Mouse (Mus musculus): ENCODE data around the gene Pde6g. TPM values are rescaled to one million over a fixed set of nuclear protein-coding genes. Genes with fewer than 3 reads are reported as not detected.

Pde6g gene
- polyA plus RNA-seq, 1 experiment from 2014 or later = not detected

DNA sequence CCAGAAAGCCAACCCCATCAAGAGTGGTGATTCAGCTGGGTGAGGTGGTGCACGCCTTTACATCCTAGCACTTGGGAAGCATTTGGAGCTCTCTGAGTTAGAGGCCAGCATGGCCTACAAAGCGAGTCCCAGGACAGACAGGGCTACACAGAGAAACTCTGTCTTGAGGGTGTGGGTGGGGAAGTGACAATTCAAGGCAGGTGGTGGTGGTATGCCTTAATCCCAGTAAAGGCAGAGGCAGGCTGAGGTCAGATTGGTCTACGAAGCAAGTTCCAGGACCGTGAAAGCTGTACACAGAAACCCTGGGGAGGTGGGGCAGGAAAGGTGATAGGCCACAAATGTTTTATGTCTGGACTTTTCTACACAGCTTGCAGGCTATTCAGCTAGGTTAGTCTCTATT, 1.7 kb upstream of the Pde6g start:
- H3K4me1 ChIP-seq (ENCODE audit: insufficient read depth, low read depth, low read length) = peaks cover 5% of the 10 kb centered on the region; the same call in 1 of the 2 replicates
- no peak overlapping the region for H3K27ac ChIP-seq (ENCODE audit: low read length)
- TF ChIP-seq CTCF (IDR thresholded peaks at IDR 0.05) (no peak), EP300 (IDR thresholded peaks at IDR 0.05) (no peak)
- H3K9ac ChIP-seq (replicated peaks; ENCODE audit: low read depth) = no peak overlapping the region
- no peak overlapping the region for H3K4me2 ChIP-seq (replicated peaks; ENCODE audit: low read depth, low read length)
- 0 out of 2 replicates have a peak, but pooled peaks cover 3% of the 10 kb centered on the region for H3K36me3 ChIP-seq (ENCODE audit: insufficient read depth, low read length)
- H3K4me3 ChIP-seq (ENCODE audit: low read depth, low read length) = no peak overlapping the region
- WGBS = 90% methylated on average over 4 of the region's 4 CpGs
- H3K27me3 ChIP-seq (replicated peaks; ENCODE audit: insufficient read depth, low read length) = no peaks in the 10 kb centered on the region
- H3K9me3 ChIP-seq (ENCODE audit: low read length) = no peaks in the 10 kb centered on the region
- no peak for ATAC-seq
- DNase-seq (ENCODE audit: low spot score) = no peak

DNA sequence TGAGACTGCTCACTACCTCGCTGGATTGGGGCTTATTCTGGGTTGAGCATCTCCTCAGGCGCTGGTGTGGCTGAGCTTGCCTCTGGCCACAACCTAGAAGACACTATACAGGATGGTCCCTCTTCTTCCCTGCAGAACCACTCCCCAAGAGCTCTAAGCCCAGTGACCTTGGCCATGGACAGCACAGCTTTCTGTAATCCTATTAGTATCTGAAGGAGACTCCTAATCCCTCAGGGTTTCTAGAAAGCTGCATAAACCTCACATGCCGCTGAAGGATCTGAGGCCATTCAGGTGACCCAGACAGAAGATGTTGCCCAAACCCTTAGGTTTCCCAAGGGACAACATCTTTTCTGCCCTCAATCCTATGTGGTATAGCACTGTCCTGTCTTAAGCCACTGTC, 1.1 kb downstream of the Pde6g start:
- H3K27me3 ChIP-seq (replicated peaks; ENCODE audit: insufficient read depth, low read length) = no peaks in the 10 kb centered on the region
- H3K4me1 ChIP-seq (ENCODE audit: insufficient read depth, low read depth, low read length) = no peaks in the 10 kb centered on the region
- no peak overlapping the region for H3K4me3 ChIP-seq (ENCODE audit: low read depth, low read length)
- ATAC-seq (no peak), DNase-seq (ENCODE audit: low spot score) (no peak)
- 0 out of 2 replicates have a peak, but pooled peaks cover 3% of the 10 kb centered on the region for H3K36me3 ChIP-seq (ENCODE audit: insufficient read depth, low read length)
- no peak overlapping the region for H3K9ac ChIP-seq (replicated peaks; ENCODE audit: low read depth)
- H3K9me3 ChIP-seq (ENCODE audit: low read length) = no peaks in the 10 kb centered on the region
- 72% methylated on average over 3 of the region's 3 CpGs for WGBS
- H3K4me2 ChIP-seq (replicated peaks; ENCODE audit: low read depth, low read length) = no peak overlapping the region
- no peak overlapping the region for H3K27ac ChIP-seq (ENCODE audit: low read length)
- TF ChIP-seq CTCF (IDR thresholded peaks at IDR 0.05) (no peak), EP300 (IDR thresholded peaks at IDR 0.05) (no peak)

DNA sequence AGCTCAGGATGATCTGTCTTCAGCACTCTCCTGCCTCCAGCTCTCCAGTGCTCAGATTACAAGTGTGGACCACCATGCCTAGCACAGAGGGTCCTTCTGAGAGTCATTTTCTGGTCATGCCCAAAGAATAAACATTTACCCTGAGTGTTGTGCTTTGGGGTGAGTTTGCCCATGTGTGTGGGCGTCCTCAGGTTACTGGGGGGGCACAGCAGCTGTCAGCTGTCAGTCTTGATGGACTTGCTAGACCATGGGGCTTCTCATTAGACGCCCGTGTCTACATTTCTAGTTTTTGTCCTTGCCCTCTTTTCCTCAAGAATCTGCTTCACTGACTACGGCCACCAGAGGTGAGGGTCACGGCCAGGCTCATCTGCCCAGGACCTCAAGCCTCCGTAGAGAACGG, 6.1 kb downstream of the Pde6g start:
- no peaks in the 10 kb centered on the region for H3K36me3 ChIP-seq (ENCODE audit: insufficient read depth, low read length)
- H3K9me3 ChIP-seq (ENCODE audit: low read length) = no peaks in the 10 kb centered on the region
- 68% methylated on average over 7 of the region's 7 CpGs for WGBS
- H3K9ac ChIP-seq (replicated peaks; ENCODE audit: low read depth) = no peak overlapping the region
- no peak overlapping the region for H3K4me2 ChIP-seq (replicated peaks; ENCODE audit: low read depth, low read length)
- H3K27me3 ChIP-seq (replicated peaks; ENCODE audit: insufficient read depth, low read length) = no peaks in the 10 kb centered on the region
- ATAC-seq = no peak
- DNase-seq (ENCODE audit: low spot score) = no peak
- no peak for TF ChIP-seq EP300 (IDR thresholded peaks at IDR 0.05)
- no peak for TF ChIP-seq CTCF (IDR thresholded peaks at IDR 0.05)
- no peaks in the 10 kb centered on the region for H3K4me1 ChIP-seq (ENCODE audit: insufficient read depth, low read depth, low read length)
- no peak overlapping the region for H3K27ac ChIP-seq (ENCODE audit: low read length)
- no peak overlapping the region for H3K4me3 ChIP-seq (ENCODE audit: low read depth, low read length)

DNA sequence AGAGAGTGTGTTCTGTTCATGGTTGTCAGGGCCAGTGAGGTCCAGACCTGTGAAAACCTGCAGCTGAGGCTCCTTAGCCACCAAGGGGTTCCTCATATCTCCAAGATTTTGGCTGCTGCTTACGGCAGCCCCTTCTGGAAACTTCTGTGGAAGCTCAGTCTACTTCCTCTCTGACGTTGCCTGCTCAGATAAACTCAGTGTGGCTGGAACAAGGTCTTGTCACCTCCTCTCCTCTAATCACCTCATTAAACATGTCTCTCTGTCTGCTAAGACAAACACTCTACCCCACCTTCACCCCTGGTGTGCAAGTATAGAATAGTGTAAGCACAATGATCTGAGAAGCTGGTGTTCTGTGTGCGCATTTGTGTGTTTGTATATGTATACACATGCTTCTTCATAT, 7.8 kb downstream of the Pde6g start:
- Histone ChIP-seq H3K4me1 (ENCODE audit: insufficient read depth, low read depth, low read length) (no peaks in the 10 kb centered on the region), H3K36me3 (ENCODE audit: insufficient read depth, low read length) (no peaks in the 10 kb centered on the region), H3K27ac (ENCODE audit: low read length) (no peak overlapping the region), H3K9ac (replicated peaks; ENCODE audit: low read depth) (no peak overlapping the region), H3K4me2 (replicated peaks; ENCODE audit: low read depth, low read length) (no peak overlapping the region), H3K4me3 (ENCODE audit: low read depth, low read length) (no peak overlapping the region), H3K27me3 (replicated peaks; ENCODE audit: insufficient read depth, low read length) (no peaks in the 10 kb centered on the region), H3K9me3 (ENCODE audit: low read length) (no peaks in the 10 kb centered on the region)
- WGBS = 31% methylated on average over 3 of the region's 3 CpGs
- no peak for ATAC-seq
- no peak for TF ChIP-seq CTCF (IDR thresholded peaks at IDR 0.05)
- no peak for TF ChIP-seq EP300 (IDR thresholded peaks at IDR 0.05)
- DNase-seq (ENCODE audit: low spot score) = no peak

DNA sequence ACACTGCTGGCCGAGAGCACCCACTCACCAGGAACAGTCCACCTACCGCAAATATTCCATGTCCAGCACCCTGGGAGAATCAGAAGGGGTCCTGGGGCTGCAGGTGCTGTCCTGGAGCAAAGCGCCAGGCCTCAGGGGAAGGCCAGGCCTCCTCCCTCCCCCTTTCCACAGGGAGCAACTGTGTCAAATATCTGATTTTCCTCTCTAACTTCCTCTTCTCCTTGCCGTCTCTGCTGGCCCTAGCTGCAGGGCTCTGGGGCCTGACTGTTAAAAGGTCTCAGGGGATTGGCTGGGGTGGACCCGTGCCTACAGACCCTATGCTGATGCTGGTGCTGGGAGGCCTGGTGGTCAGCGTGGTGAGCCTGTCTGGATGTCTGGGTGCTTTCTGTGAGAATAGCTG, 9.2 kb downstream of the Pde6g start:
- Histone ChIP-seq H3K27ac (ENCODE audit: low read length) (no peak overlapping the region), H3K4me3 (ENCODE audit: low read depth, low read length) (no peak overlapping the region), H3K4me2 (replicated peaks; ENCODE audit: low read depth, low read length) (no peak overlapping the region), H3K27me3 (replicated peaks; ENCODE audit: insufficient read depth, low read length) (no peaks in the 10 kb centered on the region), H3K4me1 (ENCODE audit: insufficient read depth, low read depth, low read length) (no peaks in the 10 kb centered on the region), H3K9ac (replicated peaks; ENCODE audit: low read depth) (no peak overlapping the region), H3K9me3 (ENCODE audit: low read length) (no peaks in the 10 kb centered on the region), H3K36me3 (ENCODE audit: insufficient read depth, low read length) (no peaks in the 10 kb centered on the region)
- WGBS = 56% methylated on average over 6 of the region's 6 CpGs
- TF ChIP-seq CTCF (IDR thresholded peaks at IDR 0.05) (no peak), EP300 (IDR thresholded peaks at IDR 0.05) (no peak)
- no peak for DNase-seq (ENCODE audit: low spot score)
- ATAC-seq = no peak

DNA sequence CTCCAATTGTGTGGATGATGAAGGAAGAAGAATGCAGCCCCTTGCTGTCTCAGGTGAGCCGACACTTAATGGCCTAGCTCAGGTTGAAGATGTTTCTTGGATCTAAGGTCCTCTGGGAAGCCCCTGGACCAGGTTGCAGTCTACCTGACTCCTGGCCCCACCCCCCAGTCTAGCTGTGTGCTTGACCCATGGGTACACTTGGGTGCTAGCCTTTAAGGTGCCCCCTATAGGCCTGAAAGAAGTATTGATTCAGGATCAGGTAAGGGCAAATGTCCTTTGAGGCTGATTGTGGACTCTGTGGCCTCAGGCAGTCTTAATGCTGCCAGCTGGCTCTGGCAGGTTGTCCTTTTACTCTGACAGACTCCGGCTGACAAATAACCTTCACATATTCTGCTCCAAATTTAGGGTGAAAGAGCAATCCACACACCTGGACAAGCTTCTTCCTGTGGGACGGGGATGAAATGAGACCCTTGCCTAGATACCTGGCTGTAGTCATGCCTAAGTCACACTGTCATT, 10.5 kb downstream of the Pde6g start:
- Histone ChIP-seq H3K4me3 (ENCODE audit: low read depth, low read length) (no peak overlapping the region), H3K9me3 (ENCODE audit: low read length) (no peaks in the 10 kb centered on the region), H3K27me3 (replicated peaks; ENCODE audit: insufficient read depth, low read length) (no peaks in the 10 kb centered on the region), H3K36me3 (ENCODE audit: insufficient read depth, low read length) (no peaks in the 10 kb centered on the region), H3K4me1 (ENCODE audit: insufficient read depth, low read depth, low read length) (no peaks in the 10 kb centered on the region), H3K4me2 (replicated peaks; ENCODE audit: low read depth, low read length) (no peak overlapping the region), H3K27ac (ENCODE audit: low read length) (no peak overlapping the region), H3K9ac (replicated peaks; ENCODE audit: low read depth) (no peak overlapping the region)
- 83% methylated on average over 3 of the region's 3 CpGs for WGBS
- no peak for TF ChIP-seq CTCF (IDR thresholded peaks at IDR 0.05)
- no peak for TF ChIP-seq EP300 (IDR thresholded peaks at IDR 0.05)
- DNase-seq (ENCODE audit: low spot score) (no peak), ATAC-seq (no peak)

DNA sequence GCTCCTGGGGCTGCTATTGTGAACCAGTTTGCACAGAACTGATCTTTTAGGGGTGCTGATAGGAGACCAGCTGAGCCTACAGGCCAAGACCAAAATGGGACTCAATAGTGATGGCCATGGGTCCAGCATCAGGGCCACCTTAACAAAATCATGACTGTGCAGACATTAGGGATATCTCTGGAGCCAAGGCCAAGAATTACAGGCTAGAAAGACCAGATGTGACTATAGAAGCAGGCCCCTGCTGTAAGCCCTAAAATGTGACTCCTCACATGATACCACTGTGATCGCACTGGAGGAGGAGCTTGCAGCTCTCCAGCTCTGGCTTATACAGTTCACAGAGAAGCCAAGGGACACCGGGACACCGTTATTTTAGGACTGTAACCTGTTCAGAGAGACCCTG, 11.0 kb downstream of the Pde6g start, which contains the start of gene Tspan10:
Tspan10 (plus strand) TSS at position 301 of the 400 bp plus-strand sequence.
- Histone ChIP-seq H3K27ac (ENCODE audit: low read length) (no peak within 1 kb of the TSS), H3K4me2 (replicated peaks; ENCODE audit: low read depth, low read length) (no peak within 1 kb of the TSS), H3K36me3 (ENCODE audit: insufficient read depth, low read length) (no peaks in the 10 kb centered on the region), H3K9me3 (ENCODE audit: low read length) (no peaks in the 10 kb centered on the region), H3K9ac (replicated peaks; ENCODE audit: low read depth) (no peak within 1 kb of the TSS), H3K4me1 (ENCODE audit: insufficient read depth, low read depth, low read length) (no peaks in the 10 kb centered on the region), H3K4me3 (ENCODE audit: low read depth, low read length) (no peak within 1 kb of the TSS), H3K27me3 (replicated peaks; ENCODE audit: insufficient read depth, low read length) (no peaks in the 10 kb centered on the region)
- no peak for TF ChIP-seq EP300 (IDR thresholded peaks at IDR 0.05)
- TF ChIP-seq CTCF (IDR thresholded peaks at IDR 0.05) = no peak
- ATAC-seq (no peak), DNase-seq (ENCODE audit: low spot score) (no peak)
- 93% methylated on average over 3 of the region's 3 CpGs for WGBS

Data from lung, postnatal 0 days (tissue).